Mouse (Mus musculus) brain, adult 2 months (tissue): Measurements from ENCODE around the gene Arl5c.
A peak's percentile ranks its signal among the peaks of the same experiment; 100 is the strongest.
"Not testable (repeated sequence)": the region's sequence is repeated elsewhere in the genome, so short reads cannot be mapped to it uniquely, and the experiment has no call there.

ENCODE experiments used
- DNase-seq: peaks from one replicate; pipeline ENCODE4 v3.0.0; 2011; ENCODE audit warnings: low read depth, low spot score

Gene Arl5c

GRCm38 (mm10) chr11:97960907-97961306, 35.1 kb downstream of the Arl5c start:
- peak; percentile 42 for DNase-seq

GRCm38 (mm10) chr11:97959300-97959680, 36.7 kb downstream of the Arl5c start:
- DNase-seq = peak; percentile 63

DNA sequence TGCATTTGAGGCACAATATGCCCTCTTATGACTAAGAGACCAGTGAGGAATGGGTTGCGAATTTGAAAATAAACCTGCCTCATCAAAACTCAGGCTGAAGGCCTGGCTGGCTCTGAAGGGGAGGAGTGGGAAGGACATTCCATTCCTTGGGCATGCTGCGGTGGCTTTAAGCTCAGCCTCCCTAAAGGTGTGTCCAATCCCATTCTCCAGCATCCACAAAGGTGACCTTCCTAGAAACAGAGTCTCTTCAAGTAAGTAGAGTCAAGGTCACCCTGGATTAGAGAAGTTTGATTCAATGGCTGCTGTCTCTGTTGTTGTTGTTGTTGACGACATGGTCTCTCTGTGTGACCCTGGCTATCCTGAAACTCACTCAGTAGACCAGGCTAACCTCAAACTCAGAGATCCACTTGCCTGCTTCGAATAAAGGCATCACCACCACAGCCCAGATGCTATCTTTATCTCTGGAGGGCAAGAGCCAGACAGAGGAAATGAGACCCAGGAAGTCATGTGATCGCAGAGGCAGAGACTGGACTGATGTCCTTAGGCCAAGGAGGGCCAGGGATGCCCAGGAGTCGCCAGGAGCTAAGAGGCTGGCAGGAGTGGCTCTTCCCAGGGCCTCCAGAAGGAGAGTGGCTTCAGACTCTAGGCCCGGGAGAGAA, 37.2 kb downstream of the Arl5c start:
- peak; percentile 26 for DNase-seq

DNA sequence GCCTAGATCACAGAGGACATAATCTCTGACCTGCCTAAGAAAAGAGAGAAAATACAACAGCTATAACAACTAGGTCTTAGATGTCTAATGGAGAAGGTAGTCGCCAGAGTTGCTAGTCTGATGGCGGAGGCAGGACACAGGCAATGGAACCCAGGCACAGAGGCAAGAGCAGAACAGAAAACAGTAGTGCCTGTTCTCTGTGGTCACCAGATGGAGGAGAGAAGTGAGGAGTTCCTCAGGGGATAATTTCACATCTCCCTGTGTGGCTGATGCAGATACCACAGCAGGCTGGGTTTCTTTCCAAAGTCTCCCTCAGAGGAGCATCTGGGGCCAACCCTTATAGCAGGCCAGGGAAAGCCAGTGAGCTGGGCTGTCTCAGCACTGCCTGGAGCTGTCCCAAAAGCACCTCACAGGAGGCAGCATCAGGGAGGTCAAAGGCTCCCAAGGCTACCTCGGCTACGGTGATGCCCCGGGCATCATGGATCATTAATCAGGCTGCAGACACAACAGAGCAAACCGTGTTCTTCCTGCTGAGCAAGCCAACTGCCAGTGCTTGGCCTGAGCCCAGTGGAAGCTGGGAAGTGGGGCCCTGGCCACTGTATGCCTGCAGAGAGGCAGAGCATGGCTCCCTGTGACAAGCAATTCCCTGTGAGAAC, 38.9 kb downstream of the Arl5c start:
- peak; percentile 85 for DNase-seq

- DNase-seq = peak; percentile 19
Measured at GRCm38 (mm10) chr11:97955915-97956314, 40.1 kb downstream of the Arl5c start.

DNA sequence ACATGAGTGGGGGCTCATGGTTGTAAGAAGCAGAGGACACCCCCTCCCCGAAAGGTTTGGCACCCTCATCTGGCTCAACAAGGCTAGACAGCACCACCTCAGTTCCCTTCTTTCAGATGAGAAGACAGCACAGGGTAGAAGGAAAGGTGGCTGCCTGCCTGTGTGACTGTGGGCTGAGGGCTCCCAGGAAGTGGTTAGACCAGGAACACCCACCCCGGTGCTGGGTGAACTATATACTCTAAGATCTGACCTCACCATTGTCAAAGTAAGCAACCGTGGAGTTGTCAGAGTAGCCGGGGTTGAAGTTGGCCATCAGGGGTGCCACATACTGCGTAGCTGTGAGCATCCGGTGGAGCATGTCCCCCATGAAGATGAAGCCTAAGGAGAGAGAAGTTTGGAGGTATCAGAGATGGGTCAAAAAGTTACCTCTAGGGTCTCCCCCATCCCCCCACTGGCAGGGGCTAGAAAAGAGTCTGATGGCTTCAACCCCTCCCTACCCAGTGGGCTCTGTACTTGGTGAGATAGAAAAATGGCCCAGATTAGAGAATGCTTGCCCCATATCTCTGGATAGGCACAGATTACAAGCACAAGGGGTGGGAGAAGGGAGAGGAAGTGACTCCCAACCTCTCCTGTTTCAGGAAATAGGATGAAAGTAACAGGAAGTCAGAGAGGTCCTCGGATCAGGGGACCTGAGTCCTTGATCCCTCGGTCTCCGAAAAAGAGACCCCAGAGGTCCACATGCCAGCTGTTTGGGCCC, 40.7 kb downstream of the Arl5c start:
- DNase-seq = no peak

DNA sequence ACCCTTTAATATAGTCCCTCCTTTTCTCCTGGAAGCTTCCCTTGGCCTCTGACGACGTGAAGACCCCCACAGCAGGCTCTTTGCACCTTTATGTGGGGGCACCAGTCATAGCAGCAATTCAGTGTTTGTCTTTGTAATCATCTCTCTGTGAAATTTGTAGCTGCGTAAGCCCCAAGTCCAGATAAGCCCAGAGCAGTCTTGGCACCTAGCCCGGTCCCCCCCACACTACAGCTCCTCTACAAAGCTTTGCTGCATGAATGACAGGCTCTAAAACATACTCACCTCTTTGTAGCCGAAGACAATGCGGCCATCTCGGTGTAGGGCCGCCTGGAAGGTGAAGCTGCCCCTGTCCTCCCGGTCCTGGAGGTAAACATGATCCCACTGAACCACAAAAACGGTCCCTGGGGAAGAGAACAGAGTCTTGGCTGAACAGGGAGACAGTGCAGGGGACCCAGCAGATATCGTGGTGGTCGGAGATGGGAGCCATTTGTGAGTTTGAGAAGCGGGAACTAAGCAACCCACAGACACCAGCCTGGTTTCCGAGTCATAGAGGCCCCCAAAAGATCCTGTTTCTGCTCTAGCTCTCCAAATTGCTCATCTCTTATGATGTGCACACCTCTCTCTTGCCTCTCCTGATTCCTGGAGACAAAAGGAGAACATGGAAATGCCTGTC, 41.4 kb downstream of the Arl5c start:
- no peak for DNase-seq

DNA sequence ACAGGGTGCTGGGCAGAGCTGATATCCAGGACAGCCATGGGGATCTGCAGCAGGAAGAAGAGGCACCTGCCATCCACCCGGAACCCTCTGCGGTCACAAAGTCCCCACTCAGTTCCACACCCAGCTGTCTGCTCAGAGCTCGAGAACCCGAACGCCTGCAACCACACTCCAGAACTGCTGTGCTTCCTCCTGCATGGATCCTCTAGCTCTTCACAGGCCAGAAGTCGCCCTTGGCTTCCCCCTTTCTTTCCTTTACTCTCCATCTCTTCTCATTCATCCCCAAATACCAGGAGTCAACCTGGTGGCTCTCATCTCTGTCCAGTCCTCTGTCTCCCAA, 42.1 kb downstream of the Arl5c start:
- DNase-seq = no peak

GRCm38 (mm10) chr11:97953179-97953938, 42.6 kb downstream of the Arl5c start:
- DNase-seq = no peak

- DNase-seq = no peak
Measured at GRCm38 (mm10) chr11:97952367-97953006, 43.5 kb downstream of the Arl5c start.

DNA sequence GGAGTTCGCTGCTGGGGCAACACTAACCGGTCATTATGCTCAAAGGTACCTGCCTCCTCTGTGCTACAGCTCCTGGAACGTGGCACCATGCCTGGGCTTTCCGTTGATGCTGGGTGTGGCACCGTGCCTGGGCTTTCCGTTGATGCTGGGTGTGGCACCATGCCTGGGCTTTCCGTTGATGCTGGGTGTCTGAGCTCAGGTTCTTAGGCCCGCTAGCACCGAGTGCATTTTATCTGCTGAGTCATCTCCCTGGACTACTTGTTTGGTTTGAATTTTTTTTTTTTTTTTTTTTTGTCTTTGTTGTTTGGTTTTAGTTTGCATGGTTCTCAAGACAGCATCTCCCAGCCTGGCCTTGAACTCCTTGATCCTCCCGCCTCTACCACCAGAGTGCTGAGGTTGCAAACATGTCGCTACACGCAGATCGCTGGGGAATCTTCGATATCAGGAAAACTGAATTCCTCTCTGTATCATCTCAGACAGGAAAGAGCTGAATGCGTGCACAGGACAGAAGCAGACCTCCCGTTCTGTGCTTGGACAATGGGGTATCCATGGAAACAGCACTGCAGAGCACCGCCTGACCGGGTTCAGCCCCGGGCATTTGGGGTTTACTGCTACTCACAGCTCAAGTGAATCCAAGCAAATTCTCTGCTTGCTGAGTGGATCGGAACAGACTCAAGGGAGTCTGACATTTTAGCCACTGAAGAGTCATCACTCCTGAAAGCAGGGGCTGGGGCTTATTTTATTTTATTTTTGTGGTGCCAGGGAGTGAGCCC, 46.1 kb downstream of the Arl5c start:
- peak; percentile 56 for DNase-seq

DNA sequence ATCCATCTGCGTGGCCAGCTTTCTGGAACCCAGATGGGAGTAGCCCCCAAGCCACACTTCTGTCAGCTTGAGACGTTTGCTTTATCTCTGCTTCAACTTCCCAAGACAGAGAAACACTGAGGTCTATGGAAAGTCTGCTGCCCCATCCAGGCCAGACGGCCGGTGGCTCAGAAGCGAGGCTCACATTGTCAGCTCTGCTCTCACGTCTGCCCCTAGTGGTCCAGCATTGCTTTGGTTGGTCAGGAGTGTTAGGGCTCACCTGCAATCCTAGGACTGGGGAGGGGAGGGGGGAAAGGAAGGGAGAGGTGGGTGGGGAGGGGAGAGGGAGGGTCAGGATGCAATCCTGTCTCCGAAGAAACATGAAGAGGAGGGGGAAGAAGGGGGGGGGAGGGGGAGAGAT, 48.6 kb downstream of the Arl5c start:
- DNase-seq = peak; percentile 68

DNA sequence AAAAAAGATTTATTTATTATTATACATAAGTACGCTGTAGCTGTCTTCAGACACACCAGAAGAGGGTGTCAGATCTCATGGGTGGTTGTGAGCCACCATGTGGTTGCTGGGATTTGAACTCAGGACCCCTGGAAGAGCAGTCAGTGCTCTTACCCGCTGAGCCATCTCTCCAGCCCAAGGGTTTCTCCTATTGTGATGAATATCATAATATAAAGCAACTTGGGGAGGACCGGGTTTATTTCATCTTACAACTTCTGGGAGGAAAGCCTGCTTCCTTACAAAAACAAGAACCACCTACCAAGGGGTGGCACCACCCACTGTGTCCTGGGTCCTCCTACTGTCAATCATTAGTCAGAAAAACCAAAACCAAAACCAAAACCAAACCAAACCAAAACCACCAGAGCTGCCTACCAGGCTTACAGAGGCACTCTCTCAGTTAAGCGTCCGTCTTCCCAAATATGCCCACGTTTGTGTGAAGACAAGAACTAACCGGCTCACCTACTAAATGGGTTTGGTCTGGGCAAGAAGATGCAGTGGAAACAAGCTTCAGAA, 50.2 kb downstream of the Arl5c start:
- not testable (repeated sequence) for DNase-seq

GRCm38 (mm10) chr11:97945031-97945430, 51.0 kb downstream of the Arl5c start:
- DNase-seq = peak; percentile 74

GRCm38 (mm10) chr11:97943256-97943655, 52.7 kb downstream of the Arl5c start:
- no peak for DNase-seq

DNA sequence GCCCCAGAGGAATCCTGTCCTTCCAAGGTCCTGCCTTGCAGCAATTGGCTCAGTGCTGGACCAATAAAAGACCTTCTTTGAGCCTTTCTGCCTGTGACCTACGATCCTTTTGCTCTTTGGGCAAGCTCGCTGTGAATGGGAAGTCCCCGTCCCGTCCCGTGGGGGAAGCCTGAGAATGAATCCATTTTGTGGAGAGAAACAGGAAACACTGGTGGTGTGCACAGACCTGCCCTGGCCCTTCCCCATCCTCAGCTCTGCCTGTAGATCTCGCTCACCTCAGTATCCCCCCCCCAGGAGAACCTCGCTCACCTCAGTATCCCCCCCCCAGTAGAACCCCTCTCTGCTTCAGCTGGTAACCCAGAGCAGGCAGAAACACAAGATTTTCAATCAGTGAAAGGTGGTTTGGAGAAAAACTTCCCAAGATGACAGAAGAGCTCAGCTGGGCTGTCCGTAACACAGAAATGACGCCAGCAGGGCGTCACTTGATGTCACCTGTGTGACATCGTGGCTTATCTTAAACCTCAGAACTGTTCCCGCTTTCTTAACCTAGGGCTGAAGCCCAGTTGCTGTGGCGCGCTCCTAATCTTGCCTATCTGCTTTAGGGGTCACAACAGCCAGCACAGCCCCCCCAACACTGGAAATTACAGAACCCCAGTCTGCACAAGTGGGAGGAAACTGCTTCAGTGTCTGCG, 53.4 kb downstream of the Arl5c start:
- no peak for DNase-seq
